Mouse (Mus musculus): Measurements from ENCODE around the gene Nol11. TPM values are rescaled to one million over a fixed set of nuclear protein-coding genes. Genes with fewer than 3 reads are reported as not detected.

The Nol11 gene
- polyA plus RNA-seq, 1 experiment = 11.7 TPM

- no peak overlapping the region for H3K27ac ChIP-seq (ENCODE audit: control insufficient read depth, insufficient read depth, low read length)
- TF ChIP-seq POLR2A (IDR thresholded peaks at IDR 0.05; ENCODE audit: control insufficient read depth, extremely low read depth, insufficient read depth, low read length, poor library complexity) (no peak), CTCF (IDR thresholded peaks at IDR 0.05; ENCODE audit: borderline replicate concordance, control insufficient read depth, extremely low read depth, insufficient read depth, low read length, poor library complexity) (no peak)
- 7% methylated on average over 7 of the region's 7 CpGs for WGBS
- no peaks in the 10 kb centered on the region for H3K27me3 ChIP-seq (ENCODE audit: control insufficient read depth, insufficient read depth, low read length)
- no peak for DNase-seq
- no peak overlapping the region for H3K4me3 ChIP-seq (ENCODE audit: control insufficient read depth, insufficient read depth, low read length)
- H3K36me3 ChIP-seq (ENCODE audit: control insufficient read depth, insufficient read depth, low read length) = no peaks in the 10 kb centered on the region
- H3K4me1 ChIP-seq (replicated peaks; ENCODE audit: control insufficient read depth, insufficient read depth, low read length) = peaks cover 20% of the 10 kb centered on the region
These were observed 64.9 kb downstream of the Nol11 start for GRCm38 (mm10) chr11:107124327-107124731.

- 96% methylated on average over 12 of the region's 12 CpGs for WGBS
- H3K4me3 ChIP-seq (ENCODE audit: control insufficient read depth, insufficient read depth, low read length) = no peak overlapping the region
- peaks cover 8% of the 10 kb centered on the region for H3K4me1 ChIP-seq (replicated peaks; ENCODE audit: control insufficient read depth, insufficient read depth, low read length)
- DNase-seq = no peak
- H3K36me3 ChIP-seq (ENCODE audit: control insufficient read depth, insufficient read depth, low read length) = no peaks in the 10 kb centered on the region
- no peaks in the 10 kb centered on the region for H3K27me3 ChIP-seq (ENCODE audit: control insufficient read depth, insufficient read depth, low read length)
- H3K27ac ChIP-seq (ENCODE audit: control insufficient read depth, insufficient read depth, low read length) = no peak overlapping the region
- no peak for TF ChIP-seq POLR2A (IDR thresholded peaks at IDR 0.05; ENCODE audit: control insufficient read depth, extremely low read depth, insufficient read depth, low read length, poor library complexity)
- TF ChIP-seq CTCF (IDR thresholded peaks at IDR 0.05; ENCODE audit: borderline replicate concordance, control insufficient read depth, extremely low read depth, insufficient read depth, low read length, poor library complexity) = no peak
These were observed 71.4 kb downstream of the Nol11 start for GRCm38 (mm10) chr11:107117789-107118188.

Other genes starting within 250 kb of the Nol11 start
- gene Kpna2, start 189.8 kb downstream of the Nol11 start, polyA plus RNA-seq (2012; rRNA removed) = 103 and 134 TPM in 2 replicates
- gene 1810010H24Rik, start 163.7 kb downstream of the Nol11 start, polyA plus RNA-seq (2012; rRNA removed) = 0.97 and 1.3 TPM in 2 replicates
- 58.4 and 66.1 TPM in 2 replicates for gene Bptf, start 57.3 kb downstream of the Nol11 start, polyA plus RNA-seq (2012; rRNA removed)

Data from thymus, adult 2 months (tissue).